Mouse (Mus musculus): Measurements from ENCODE around the gene Cd68. TPM values are rescaled to one million over a fixed set of nuclear protein-coding genes. Genes with fewer than 3 reads are reported as not detected.
A peak's percentile ranks its signal among the peaks of the same experiment; 100 is the strongest.

Gene Cd68
- total RNA-seq, 2 experiments from 2014 or later: 2.6 to 3.2 TPM

- no peak for DNase-seq
- intact Hi-C loops (cut with DNase I): no loop called here
Observed at GRCm38 (mm10) chr11:69679144-69679543, 13.2 kb upstream of the Cd68 start.

GRCm38 (mm10) chr11:69672211-69672706 lies 6.3 kb upstream of the Cd68 start, which contains the start of gene Eif4a1:
Gene Eif4a1, minus strand, starts transcription at chr11:69672423.
- DNase-seq: peak; percentile 99 to 100
- intact Hi-C loops (cut with DNase I): no loop called here

- DNase-seq: no peak
- intact Hi-C loops (cut with DNase I): no loop called here
Observed at GRCm38 (mm10) chr11:69671726-69672124, 5.8 kb upstream of the Cd68 start.

- peak; percentile 91 to 95 for DNase-seq
- intact Hi-C loops (cut with DNase I): no loop called here
Observed at GRCm38 (mm10) chr11:69670786-69671725, 5.1 kb upstream of the Cd68 start.

GRCm38 (mm10) chr11:69666665-69667005 lies 682 bp upstream of the Cd68 start:
- intact Hi-C loops (cut with DNase I): no loop called here
- no peak for DNase-seq

- no peak for DNase-seq
- intact Hi-C loops (cut with DNase I): no loop called here
Observed at GRCm38 (mm10) chr11:69665457-69665960, 444 bp downstream of the Cd68 start.

GRCm38 (mm10) chr11:69664841-69665240 lies 1.1 kb downstream of the Cd68 start:
- no peak for DNase-seq
- intact Hi-C loops (cut with DNase I): no loop called here

- intact Hi-C loops (cut with DNase I): no loop called here
- no peak for DNase-seq
Observed at GRCm38 (mm10) chr11:69663795-69664194, 2.2 kb downstream of the Cd68 start.

- intact Hi-C loops (cut with DNase I): no loop called here
- DNase-seq: no peak
Observed at GRCm38 (mm10) chr11:69662967-69663671, 2.8 kb downstream of the Cd68 start.

GRCm38 (mm10) chr11:69662213-69662966 lies 3.6 kb downstream of the Cd68 start, which contains the start of gene Mpdu1:
Gene Mpdu1, minus strand, starts transcription at chr11:69662642.
- peak; percentile 90 to 91 for DNase-seq
- intact Hi-C loops (cut with DNase I): no loop called here

GRCm38 (mm10) chr11:69661221-69661881 lies 4.6 kb downstream of the Cd68 start:
- DNase-seq: no peak
- intact Hi-C loops (cut with DNase I): no loop called here

GRCm38 (mm10) chr11:69657462-69657881 lies 8.5 kb downstream of the Cd68 start:
- intact Hi-C loops (cut with DNase I): loop anchor here (2.0 to 10.0 kb wide), 2 partner anchors 27 to 217 kb away; partner anchors contain the start of gene Tmem95

GRCm38 (mm10) chr11:69656617-69657461 lies 9.1 kb downstream of the Cd68 start:
- intact Hi-C loops (cut with DNase I): loop anchor here (2.0 to 10.0 kb wide), 2 partner anchors 26 to 218 kb away; partner anchors contain the start of gene Tmem95
- DNase-seq: no peak

More at GRCm38 (mm10) chr11:69657462-69657881, 8.5 kb downstream of the Cd68 start:
- DNase-seq: no peak

- DNase-seq: no peak
- intact Hi-C loops (cut with DNase I): loop anchor here (2.0 to 10.0 kb wide), 2 partner anchors 25 to 219 kb away; partner anchors contain the start of gene Tmem95
Observed at GRCm38 (mm10) chr11:69656065-69656455, 9.9 kb downstream of the Cd68 start.

- intact Hi-C loops (cut with DNase I): loop anchor here (2.0 to 10.0 kb wide), 2 partner anchors 25 to 219 kb away; partner anchors contain the start of gene Tmem95
Observed at GRCm38 (mm10) chr11:69655264-69656064, 10.5 kb downstream of the Cd68 start, which contains the start of gene Sox15. Gene Sox15, plus strand, starts transcription at chr11:69655314.

GRCm38 (mm10) chr11:69654760-69655159 lies 11.2 kb downstream of the Cd68 start:
- intact Hi-C loops (cut with DNase I): loop anchor here (10.0 kb wide), 1 partner anchor 220 kb away; the partner anchor contains the start of gene Tmem95
- no peak for DNase-seq

More at GRCm38 (mm10) chr11:69655264-69656064, 10.5 kb downstream of the Cd68 start, which contains the start of gene Sox15:
- DNase-seq: peak; percentile 39 to 54

GRCm38 (mm10) chr11:69653399-69653798 lies 12.6 kb downstream of the Cd68 start:
- no peak for DNase-seq
- intact Hi-C loops (cut with DNase I): loop anchor here (10.0 kb wide), 1 partner anchor 221 kb away; the partner anchor contains the start of gene Tmem95

All from gastrocnemius, postnatal 36 days (tissue).